Mouse (Mus musculus): ENCODE data around the gene Hist2h4.
"Not testable (repeated sequence)": the region's sequence is repeated elsewhere in the genome, so short reads cannot be mapped to it uniquely, and the experiment has no call there.

DNA sequence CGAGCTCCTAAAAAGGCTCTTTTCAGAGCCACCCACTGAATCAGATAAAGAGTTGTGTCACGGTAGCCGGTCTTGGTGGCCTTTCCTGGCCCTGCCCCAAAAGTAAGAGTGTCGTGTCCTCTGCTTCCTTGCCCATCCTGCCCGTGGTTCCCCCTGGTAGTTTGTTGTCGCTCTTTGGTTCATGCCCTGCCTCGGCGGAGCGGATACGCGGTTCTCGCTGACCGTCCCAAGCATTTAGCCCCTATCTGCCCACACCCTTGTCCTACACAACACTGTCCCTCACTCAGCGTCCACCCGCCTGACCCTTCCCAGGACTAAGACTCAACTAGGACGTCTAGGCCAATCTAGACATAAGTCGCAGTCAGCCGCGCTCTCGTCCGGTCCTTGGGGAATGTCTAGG is 17.1 kb downstream of the Hist2h4 start:
- peak; percentile 28; the same call in 1 of the 2 replicates for TF ChIP-seq POLR2A (IDR thresholded peaks at IDR 0.05; ENCODE audit: borderline replicate concordance, extremely low read depth, low read depth, low read length)
- TF ChIP-seq CTCF (IDR thresholded peaks at IDR 0.05; ENCODE audit: insufficient read depth, low read length) = not testable (repeated sequence)
